Mouse (Mus musculus): ENCODE measurements around the gene Ifitm3.
"Not testable (repeated sequence)": the region's sequence is repeated elsewhere in the genome, so short reads cannot be mapped to it uniquely, and the experiment has no call there.

The Ifitm3 gene

DNA sequence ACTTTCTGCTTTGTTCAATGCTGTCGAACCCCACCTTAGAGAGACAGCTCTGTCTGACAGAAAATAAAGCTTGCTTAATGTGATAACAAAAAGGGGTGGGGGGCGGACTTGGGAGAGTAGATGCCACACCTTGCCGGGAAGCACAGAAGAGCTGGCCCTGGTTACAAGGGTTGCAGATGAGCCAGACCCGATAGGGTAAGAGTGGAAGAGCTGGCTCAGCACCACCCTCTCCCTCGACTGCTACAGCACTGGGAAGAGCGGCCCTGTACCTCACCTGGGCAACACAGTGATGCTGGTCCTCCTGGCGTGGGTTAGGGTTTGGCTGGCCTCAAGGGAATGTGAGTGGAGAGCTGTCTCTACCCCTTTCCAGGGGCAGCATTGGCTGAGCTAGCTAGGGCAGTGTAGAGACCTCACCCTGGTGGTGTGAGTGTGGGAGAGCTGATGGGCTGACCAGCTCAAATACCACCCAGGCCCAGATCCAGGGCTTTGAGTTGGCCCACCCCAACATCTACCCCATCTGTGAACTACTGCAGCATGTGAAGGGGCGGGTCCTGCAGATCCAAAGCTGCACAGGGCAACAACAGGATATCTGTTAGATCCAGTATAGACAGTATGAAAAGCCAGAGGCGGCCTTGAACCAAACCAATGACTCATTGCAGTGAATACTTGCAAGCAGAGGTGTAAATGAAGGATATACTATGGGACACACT lies 22.0 kb upstream of the Ifitm3 start:
- DNase-seq (ENCODE audit: low spot score): no peak

GRCm38 (mm10) chr7:141030390-141030789 lies 19.8 kb upstream of the Ifitm3 start:
- DNase-seq (ENCODE audit: low spot score): no peak

DNA sequence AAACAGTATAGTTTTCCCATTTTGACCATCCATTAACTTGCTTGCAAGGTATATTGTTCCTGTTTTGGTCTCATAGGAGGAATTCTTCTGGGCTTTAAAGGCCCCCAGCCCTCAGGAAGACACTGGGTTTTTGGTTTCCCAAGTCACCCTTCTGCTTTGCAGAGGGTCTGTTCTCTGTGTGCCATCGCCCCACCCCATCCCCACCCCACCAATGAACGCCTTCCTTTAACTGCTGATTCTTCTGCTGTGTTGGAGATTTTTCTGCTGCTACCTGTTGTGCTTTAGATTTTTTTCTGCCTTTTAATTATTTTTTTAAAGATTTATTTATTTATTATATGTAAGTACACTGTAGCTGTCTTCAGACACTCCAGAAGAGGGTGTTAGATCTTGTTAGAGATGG lies 18.3 kb upstream of the Ifitm3 start, which contains the start of gene Gm17387:
Gm17387 (plus strand) TSS at position 301 of the 400 bp plus-strand sequence.
- DNase-seq (ENCODE audit: low spot score): no peak

DNA sequence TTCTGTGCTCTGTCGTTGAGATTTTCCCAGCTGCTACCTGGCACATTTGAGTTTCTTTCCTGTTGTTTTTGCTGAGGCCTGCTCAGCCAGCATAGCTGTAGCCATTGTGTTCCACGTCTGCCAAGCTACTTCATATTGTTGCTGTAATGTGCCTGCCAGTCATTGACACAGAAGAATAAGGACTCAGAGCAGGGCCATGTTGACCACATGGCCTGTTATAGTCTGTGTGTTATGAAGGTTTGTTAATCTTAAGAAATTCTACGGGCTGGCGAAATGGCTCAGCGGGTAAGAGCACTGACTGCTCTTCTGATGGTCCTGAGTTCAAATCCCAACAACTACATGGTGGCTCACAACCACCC lies 16.1 kb upstream of the Ifitm3 start:
- no peak for DNase-seq (ENCODE audit: low spot score)

DNA sequence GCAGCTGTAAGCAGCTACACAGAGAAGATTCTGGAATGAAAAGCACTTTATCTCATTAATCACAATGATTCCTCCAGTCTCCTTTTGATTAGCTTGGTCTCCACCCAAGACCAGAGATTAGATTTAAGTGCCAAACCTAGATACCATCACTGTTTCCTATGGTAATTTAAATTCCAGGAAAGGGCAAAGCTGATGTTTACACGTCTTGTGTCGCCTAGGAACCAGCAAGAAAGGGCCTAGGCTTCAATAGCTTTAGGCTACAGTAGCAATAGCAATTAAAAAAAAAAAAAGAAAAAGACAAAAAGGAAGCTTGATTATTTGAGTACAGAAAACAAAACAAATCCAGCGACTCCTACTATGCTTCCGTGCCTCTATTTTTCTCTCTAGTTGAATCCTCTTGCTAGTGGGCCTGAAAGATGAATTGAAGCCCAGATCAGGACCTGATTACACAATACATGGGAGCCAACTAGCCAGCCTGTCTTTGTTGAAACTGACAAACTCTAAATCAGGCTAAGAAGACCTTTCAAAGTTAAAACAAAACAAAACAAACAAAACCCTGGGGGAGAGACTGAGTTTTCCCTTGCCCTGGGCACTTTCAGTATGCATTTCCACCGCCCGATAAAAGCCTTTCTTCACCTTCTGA lies 15.6 kb upstream of the Ifitm3 start:
- DNase-seq (ENCODE audit: low spot score): no peak

DNA sequence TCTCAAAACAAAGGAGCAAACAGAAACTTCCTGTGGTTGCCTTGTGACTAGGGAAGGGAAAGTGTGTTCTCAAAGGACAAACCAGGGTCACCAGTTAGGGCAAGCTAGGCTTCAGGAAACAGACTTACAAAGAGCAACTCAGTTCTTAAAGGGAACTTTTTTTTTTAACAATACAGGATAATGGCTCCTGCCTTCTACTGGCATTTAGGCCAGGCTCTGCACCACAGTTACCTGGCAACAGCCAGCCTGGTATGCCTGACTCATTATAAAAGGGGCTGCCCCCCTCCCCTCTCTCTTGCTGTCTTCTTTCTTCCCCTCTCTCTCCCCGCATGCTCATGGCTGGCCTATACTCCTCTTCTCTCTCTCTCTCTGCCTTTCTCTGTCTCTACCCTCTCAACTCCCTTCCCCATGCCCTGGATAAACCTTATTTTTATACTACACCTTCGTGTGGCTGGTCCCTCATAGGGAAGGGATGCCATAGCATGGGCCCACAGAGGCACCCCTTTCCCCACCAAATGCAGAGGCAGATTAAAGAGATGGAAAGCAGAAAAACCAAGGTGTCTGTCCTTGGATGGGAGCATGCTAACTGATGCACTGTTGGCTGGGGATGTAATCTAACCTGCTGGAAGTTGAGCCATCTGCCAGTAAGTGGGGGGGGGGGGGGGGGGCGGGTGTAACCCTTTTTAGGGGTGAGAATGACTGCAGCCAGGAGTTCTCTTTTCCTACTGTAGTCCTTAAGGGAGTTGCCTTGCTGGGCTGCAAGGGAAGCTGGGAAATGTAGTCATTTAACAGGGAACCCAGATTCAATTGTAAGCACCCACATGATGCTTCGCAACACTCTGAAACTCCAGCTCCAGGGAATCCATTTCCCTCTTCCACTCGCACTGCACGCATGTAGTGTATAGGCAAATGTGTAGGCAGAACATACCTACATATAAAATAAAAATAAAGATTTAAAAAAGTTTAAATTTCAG lies 14.6 kb upstream of the Ifitm3 start:
- no peak for DNase-seq (ENCODE audit: low spot score)

DNA sequence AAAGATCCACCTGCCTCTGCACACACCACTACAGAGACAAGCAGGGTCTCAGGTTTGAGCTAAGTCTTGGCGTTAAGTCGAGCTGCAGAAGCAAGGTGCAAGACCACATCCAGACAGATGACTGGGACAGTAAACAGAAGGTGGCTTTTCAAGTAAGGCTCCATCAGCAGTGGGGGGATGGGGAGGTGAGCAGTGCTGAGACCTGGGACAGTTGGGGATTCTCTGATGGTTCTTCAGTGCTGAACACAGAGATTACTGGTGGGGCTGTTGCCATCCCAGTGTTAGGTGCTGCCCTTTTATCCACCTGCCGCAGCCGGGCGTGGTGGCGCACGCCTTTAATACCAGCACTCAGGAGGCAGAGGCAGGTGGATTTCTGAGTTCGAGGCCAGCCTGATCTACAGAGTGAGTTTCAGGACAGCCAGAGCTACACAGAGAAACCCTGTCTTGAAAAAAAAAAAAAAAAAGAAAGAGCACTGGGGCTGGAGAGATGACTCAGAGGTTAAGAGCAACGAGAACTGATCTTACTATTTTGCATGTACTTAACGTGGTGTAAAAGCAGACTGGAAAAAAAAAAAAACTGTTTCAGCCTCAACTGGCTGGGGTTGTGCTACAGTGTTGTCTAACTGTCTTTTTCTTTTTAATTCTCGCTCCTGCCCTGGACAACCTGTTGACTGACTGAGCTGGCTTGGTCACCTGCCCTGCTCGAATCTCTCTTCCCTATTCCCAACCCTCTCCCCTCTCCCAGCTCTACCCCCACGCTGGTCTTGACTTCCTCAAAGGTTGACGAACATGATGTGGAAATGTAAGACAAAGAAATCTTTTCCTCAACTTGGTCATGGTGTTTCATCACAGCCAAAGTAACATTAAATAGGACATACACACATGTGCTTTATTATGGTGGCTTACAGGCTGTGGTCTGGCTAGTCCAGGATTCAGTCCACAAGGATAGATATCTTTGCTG lies 11.2 kb upstream of the Ifitm3 start:
- no peak for DNase-seq (ENCODE audit: low spot score)

DNA sequence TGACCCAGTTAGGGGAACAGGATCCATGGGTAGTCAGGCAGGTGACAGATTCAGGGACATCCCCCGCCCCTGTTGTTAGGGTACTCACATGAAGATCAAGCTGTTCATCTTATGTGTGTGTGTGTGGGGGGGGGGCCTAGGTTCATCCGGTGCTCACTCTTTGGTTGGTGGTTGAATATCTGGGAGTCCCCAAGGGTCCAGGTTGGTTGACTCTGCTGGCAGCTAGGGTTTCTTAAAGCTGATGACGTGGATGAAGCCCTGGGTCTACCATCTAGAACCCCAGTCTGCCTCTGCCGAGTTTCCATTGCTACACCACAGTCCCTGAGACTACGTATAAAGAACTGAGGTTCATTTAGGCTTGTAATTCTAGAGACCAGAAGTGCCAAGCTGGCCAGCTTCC lies 8.5 kb upstream of the Ifitm3 start:
- DNase-seq (ENCODE audit: low spot score): no peak

DNA sequence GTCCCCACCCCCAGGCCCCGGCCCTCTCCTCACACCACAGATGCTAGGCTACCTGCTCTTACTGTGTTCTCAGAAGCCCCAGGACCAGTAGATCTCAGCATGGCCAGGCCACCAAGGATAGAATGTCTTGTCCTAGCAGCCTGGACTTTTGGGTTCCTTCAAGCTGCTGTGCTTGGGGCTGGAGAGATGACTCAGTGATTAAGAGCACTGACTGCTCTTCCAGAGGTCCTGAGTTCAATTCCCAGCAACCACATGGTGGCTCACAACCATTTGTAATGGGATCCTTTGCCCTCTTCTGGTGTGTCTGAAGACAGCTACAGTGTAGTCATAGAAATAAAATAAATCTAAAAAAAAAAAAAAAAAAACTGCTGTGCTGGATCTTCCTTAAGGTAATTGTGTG lies 7.3 kb upstream of the Ifitm3 start, which contains the start of gene Ifitm6:
Ifitm6 (minus strand) TSS at position 101 of the 400 bp plus-strand sequence.
- DNase-seq (ENCODE audit: low spot score): not testable (repeated sequence)

GRCm38 (mm10) chr7:141016707-141017697 lies 6.4 kb upstream of the Ifitm3 start:
- no peak for DNase-seq (ENCODE audit: low spot score)

GRCm38 (mm10) chr7:141011238-141011770 lies 734 bp upstream of the Ifitm3 start:
- DNase-seq (ENCODE audit: low spot score): no peak

DNA sequence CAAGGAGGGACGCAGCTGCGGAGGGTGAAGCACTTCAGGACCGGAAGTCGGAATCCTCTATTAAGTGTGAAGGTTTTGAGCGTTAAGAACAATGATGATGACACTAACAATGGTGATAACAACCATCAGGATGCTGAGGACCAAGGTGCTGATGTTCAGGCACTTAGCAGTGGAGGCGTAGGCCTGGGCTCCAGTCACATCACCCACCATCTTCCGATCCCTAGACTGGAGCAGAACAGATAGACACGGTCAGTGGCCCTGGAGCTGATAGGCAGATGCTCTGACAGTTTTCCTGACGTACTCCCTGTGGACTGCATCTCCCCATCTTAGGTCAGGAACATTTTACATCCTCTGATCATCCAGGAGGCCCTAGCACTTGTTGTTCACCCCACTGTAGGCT lies 905 bp downstream of the Ifitm3 start:
- DNase-seq (ENCODE audit: low spot score): no peak

- DNase-seq (ENCODE audit: low spot score): peak; percentile 79
These were observed 1.5 kb downstream of the Ifitm3 start for GRCm38 (mm10) chr7:141008938-141009660.

GRCm38 (mm10) chr7:141008312-141008761 lies 2.2 kb downstream of the Ifitm3 start:
- peak; percentile 25 for DNase-seq (ENCODE audit: low spot score)

DNA sequence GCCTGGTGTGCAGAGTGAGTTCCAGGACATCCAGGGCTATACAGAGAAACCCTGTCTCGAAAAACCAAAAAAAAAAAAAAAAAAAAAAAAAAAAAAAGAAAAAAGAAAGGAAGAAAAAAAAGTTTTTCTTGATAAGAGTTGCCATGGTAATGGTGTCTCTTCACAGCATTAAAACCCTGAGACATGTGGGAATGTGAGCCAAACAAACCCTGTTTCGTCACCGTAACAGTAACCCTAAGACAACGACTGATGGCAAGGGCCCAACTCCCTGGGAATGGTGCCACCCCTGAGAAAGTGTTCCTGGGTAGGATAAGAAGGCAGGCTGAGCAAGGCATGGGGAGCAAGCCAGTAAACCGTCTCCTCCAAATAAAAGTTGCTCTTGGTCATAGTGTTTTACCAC lies 3.7 kb downstream of the Ifitm3 start:
- peak; percentile 40 for DNase-seq (ENCODE audit: low spot score)

DNA sequence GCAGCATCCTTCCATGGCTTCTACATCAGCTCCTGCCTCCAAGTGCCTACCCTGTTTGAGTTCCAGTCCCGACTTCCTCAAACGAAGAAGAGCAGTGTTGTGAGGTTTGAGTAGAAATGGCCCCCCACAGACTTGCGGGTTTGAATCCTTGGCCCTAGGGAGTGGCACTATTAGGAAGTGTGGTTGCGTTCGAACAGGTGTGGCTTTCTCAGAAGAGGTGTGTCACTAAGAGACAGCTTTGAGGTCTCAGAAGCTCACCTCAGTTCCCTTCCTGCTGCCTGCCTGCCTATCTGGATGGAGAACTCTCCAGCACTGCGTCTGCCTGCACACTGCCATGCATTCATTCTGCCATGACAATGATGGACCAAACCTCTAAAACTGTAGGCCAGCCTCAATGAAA lies 4.1 kb downstream of the Ifitm3 start:
- DNase-seq (ENCODE audit: low spot score): no peak

DNA sequence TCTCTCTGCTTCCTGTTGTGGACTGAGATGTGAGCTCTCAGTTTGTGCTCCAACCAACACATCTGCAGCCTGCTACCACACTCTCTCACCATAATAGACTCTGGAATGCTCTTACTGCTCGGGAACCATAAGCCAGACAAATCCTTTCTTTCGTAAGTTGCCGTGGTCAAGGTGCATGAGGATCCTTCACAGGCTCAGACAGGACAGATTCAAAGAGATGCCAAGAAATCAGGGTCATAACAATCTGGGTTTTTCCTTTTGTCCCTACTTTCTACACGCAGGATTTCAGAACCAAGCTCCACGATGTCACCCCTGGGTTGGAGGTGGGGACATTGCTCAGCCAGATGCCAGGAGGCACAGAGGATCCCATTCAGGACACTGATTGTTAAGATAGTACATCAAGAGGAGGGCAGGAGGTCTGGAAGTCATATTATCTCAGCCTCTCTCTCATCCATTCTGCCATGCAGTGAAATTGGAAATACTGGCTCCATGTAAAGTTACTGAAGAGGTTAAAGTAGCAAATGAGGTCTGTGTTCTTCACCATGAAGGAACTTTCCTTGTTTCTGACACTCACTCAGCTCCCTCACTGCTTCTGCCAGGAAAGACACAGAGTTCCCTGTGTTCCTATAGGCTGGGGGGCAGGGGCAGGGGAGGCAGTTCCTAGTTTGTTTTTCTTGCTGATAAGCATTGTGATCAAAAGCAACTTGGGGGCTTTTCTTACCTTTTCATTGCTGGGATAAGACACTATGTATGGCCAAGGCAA lies 7.1 kb downstream of the Ifitm3 start:
- no peak for DNase-seq (ENCODE audit: low spot score)

All from ovary, postnatal 36 days (tissue).